Mouse (Mus musculus): ENCODE data around the gene Dab1.

The Dab1 gene

DNA sequence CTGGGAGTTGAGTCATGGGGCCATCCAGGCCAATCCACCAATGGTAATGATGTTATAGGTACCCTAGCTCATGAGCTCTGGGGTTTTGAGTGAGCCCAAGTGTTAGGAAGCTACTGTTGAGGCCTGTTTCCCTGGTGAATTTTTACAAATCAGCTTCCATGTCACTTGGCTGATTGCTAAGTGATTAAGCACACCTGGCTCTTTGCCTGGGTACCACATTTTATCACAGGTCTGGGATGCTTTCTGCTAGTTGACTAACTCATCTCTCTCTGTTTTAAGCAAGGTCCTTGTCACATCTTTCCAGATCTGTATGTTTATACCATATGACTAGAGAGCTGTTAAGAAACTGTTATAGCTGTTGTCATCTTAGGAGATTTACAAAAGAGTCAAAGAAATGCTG lies 1051.6 kb downstream of the Dab1 start:
- DNase-seq (ENCODE audit: low read depth) = no peak

DNA sequence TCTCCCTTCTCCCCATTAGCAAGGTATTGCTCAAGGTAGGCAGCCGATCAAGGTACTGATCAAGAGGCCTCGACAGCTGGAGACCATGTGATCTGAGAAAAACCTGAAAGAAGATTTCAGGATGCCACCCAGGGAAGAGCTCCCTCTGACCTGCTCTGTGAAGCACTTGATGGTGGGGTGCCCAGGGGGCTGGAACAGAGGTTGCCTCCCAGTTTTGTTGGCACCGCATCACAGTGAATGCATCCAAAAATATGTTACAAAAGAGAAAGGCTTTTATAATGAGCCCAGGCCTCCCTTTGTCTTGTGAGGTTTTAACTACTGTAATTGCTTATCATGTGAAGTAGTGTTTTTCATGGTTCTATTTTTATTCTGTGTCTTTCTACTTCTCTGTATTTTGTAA lies 1054.2 kb downstream of the Dab1 start:
- no peak for DNase-seq (ENCODE audit: low read depth)

DNA sequence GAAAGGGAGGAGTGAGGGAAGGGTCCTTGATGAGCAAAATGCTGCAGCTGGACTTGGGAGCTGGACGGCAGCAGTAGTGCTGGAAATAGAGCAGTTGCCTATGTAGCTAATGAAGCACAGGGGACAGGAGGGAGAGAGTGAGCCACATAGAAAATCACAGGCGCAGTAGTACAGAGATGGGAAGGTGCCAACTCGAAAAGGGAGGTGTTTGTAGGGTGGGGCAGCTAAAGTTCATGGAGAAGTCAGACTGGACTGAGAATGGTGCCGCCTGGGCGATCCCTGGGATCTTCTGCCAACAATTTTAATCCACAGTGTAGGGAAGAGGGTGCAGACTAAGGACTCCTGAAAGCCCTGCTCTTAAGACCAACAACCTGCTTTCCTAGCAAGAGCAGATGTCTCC lies 1055.5 kb downstream of the Dab1 start:
- no peak for DNase-seq (ENCODE audit: low read depth)

DNA sequence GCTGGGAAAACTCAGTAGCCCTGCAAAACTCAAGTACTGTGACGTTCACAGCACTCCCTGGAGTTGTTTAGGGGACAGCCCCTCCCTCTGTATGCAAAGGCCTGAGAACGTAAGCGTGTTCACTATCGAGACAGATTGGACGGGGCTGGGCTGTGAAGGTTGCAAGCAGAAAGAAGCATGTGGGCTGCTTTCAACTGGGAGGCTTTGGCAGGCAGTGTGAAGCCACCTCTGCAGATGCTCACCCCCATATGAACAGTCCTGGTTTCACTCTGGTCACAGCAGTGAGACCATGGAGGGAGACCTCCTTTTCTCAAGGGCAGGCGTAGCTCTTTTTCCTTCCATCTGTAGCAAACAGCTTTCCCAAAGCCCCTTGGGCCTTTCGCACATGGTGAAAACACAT lies 1059.1 kb downstream of the Dab1 start:
- no peak for DNase-seq (ENCODE audit: low read depth)

DNA sequence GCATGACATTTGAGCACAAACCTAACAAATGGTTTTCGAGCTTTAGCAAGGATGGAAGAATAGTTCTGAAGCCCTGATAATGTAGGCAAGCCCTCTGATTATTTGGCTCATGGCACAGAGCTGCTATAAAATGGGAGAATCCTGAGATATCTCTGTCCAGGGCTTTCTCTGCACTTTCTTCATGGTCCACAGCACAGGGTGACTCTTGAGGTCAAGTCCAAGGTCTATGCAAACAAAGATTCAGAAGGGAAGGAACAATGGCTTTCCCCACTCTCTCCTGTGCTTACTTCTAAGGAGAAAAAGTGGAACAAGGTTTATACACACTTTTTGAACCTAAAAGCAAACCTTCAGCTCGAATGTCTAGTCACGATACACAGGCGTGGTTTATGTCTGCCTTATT lies 1061.3 kb downstream of the Dab1 start:
- DNase-seq (ENCODE audit: low read depth) = no peak

DNA sequence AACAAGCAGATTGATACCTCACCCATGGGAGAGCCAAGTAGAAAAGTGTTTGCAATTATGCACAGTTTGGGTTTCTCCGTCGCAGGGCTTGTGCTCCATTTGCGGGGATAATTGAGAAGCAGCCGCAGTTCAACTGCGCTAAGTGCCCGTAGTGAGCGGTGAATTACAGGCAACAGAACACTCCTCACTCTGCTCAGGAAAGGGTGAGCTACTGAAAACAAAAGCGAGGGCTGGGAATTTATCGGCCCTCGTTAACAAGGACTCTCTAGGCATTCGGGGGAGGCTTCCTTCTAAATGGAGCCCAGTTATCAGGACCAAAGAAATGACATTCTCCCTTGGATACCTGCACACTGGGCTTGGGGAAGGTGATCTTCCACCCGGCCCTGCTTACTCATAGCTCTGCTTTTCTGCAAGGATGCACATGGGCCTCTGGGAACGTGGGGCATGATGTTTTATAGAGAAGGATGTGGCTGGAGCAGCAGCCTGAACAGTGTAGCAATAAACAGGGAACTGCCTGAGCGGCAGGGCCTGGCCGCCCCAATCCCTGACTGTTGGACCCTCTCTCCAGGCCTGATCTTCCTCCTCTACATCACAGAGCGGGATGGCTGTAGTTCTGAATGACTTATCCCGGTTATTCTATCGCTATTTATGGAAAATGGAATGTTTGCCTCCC lies 1067.1 kb downstream of the Dab1 start:
- no peak for DNase-seq (ENCODE audit: low read depth)

DNA sequence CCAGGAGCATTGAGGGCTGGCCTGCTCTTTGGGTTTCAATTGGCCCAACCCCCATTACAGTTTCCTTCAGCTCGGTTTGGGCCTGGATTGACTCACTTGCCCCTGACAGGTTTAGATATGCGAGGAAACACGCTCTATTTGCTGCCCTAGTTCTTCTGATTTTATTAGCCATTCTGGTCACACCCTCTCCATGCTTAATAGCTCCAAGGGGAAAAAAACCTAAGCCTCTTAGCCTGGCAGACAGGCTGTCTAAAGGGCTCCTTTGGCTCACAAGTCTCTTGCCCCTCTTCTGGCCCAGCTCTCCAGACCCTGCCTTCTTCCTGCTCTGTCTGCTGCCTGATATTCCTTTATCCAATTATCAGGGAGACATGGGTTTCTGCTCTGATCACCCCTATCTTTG lies 1069.9 kb downstream of the Dab1 start:
- DNase-seq (ENCODE audit: low read depth) = no peak

DNA sequence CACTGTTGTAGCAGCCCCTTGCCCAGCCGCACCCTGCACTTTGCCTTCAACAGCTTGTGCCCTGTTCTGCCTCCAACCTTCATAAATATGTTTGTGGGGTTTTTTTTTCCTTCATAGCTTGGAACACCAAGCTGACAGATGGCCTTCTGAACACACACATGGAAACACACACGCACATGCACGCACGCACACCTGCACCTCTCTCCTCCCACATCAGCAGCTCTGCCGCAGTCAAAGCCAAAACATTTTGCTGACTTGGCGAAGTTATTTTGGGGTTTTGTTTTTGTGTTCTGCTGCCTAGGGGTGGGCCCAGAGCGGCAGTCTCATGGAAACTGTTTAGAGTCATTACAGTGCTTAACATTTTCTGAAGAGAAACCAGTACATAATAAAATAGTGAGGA lies 1071.9 kb downstream of the Dab1 start:
- DNase-seq (ENCODE audit: low read depth) = no peak

DNA sequence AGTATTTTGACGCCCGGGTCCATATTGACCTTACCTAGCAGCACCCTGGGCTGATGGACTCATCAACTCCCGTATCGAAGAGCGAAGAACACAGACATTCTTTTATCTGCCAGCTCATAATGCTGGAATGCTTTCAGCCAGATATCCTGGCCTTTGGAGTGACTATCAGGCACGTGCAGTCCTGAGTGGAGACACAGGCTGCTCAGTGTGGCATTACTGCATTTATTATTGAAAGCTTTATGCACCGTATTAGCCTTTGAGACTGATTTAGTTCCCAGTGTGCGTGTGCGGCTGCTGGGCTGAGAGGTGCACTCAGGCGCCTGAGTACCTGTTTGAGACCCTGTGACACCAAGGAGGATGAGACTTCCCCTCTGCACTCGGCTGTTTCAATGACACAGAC lies 1075.0 kb downstream of the Dab1 start:
- DNase-seq (ENCODE audit: low read depth) = no peak

DNA sequence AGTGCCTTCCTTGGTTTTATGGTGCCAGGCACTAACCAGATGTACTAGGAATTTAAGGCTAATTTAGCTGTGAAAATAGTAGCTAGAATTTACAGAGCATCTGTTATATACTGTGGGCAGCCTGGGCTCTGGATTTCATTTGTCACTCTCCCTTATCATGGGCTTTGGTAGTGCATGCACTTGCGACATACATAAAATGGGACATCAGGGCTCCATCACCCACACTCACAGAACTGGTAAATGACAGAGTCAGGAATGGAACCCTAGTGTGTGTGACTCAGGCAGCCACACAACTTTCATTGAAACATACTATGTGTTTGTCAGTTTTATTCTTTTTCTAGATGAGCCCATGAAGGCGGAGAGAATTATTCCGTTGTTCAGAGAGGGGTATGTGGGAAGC lies 1077.4 kb downstream of the Dab1 start:
- DNase-seq (ENCODE audit: low read depth) = no peak

DNA sequence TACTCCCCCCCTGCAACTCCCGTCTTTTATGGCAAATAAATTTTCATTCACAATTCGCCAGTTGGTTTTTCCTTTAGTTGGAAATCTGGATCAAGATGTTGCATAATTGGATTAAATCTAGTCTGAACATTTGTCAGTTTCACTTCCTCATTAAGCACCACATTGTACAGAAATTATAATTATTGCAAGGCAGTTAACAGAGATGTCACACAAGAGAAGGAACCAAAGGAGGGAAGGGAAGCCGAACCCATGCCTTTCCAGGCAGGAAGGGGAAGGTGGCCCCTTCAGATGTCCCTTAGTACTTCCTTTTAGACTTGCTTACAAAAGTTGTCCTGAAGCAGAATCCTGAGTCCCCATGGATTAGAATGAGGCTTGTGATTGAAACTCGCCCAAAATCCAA lies 1078.5 kb downstream of the Dab1 start:
- no peak for DNase-seq (ENCODE audit: low read depth)

DNA sequence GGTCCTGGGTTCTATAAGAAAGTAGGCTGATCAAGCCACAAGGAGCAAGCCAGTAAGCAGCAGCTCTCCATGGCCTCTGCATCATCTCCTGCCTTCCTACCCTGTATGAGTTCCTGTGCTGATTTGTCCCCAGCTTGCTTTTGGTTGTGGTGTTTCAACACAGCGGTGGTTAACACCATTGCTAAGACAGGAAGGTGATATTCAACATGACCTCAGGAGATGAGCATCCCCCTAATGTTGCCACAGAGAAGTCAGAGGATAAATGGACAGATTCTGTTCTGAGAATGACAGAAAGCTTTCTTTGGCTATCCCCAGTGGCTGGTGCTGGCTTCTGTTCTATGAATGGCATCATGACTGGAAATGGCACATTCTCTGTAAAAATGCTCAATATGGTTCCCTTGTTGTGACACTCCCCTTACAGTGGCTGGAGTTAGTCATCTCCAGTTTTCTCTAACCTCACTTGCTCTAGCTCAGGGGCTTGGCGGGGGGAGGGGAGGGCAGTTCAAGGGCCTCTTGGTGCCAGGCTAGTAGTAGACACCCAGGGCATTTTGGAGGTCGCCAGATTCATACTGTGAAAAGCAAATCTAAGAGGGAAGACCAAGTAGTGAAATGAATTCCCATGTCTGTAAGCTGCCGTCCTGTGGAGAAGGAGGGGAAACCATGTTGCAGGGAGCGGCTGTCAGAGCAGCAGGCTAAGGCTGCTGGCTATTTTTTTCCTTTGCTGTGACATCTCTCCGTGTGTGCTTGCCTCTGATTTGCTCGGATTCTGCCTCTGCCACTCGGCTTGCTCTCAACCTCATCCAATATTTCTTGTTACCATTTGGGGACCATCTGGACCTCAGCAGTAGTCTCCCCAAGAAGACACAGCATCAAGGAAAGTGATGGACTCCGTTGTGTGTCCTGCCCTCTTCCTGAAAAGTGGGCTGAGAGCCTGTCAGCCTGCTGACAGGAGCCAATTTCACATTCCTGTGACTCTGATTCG lies 1086.8 kb downstream of the Dab1 start:
- no peak for DNase-seq (ENCODE audit: low read depth)

DNA sequence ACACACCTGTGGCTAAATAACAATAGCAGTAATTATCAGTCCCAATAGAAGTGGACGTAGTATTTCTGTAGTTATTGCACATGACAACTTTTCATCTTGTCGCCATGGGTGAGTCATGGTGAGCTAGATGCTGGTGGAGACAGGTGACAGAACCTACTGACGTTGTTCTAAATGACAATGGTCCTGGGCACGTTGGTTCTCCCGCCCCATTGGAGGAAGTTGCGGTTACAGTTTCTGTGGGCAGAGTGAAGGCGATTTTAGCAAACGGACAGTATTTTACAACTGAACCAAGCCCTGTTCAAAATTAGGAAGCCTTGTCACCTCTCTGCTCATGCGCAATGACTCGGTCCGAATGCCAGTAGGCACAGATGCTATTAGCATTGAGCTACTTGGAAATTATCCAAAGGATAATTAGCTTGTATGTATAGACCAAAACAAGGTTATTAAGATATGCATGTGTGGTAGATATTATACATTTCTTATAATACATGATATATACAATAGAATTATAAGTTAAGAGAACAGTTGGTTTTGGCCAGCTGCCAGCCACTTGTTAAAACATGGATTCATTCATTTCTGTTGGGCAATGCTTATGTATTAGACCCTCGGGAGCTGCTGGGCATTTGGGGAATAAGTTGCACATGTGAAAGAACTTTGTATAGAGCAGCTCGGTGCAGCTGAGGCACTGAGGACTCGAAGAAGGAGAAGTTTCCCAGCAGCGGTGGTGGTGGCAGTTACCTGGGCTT lies 1093.4 kb downstream of the Dab1 start:
- DNase-seq (ENCODE audit: low read depth) = peak; percentile 15

DNA sequence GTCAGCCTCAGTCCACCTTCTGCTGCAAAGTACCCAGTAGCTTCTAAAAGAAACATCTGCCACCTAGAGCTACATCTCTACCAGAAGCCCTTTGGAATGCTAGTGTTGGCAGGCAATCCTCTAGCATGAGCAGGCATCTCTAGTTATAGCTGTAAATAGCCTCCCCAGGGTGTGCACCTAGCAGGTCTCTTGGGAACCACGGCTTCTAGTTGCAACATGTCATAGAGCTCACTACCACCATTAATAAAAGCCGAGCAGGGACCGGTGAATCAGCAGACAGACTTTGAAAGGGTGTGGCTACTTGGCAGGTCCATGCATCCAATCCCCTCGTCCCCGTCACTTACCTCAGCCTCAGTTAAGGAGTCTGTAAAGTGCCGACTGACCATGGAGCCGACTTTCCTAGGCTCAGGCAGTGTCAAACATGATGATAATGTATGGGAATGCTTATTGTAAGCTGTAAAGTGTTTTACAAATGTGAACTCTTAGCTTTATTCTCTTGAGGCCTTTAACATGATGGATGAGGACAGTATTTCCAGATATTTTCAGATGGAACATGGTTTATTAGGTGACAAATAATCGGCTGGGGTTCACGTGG lies 1095.9 kb downstream of the Dab1 start:
- DNase-seq (ENCODE audit: low read depth) = no peak

DNA sequence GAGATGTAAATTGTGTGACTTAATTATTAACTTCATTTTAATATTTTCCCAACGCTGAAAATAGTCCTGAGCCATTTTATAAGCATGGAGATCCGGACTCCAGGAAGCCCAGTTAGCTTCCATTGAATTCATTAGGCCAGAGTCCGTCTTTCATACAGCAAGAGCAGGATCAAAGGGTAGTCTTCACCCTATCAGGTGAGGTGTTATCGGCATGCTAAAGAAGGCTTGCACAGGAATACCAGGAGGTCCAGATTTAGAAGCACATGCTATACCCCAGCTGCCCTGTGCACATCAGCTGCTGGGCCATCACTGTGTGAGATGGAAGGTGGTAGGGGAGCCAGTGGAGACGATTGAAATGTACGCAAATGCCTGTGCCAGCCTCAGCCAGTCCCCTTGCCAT lies 1096.7 kb downstream of the Dab1 start:
- DNase-seq (ENCODE audit: low read depth) = no peak

DNA sequence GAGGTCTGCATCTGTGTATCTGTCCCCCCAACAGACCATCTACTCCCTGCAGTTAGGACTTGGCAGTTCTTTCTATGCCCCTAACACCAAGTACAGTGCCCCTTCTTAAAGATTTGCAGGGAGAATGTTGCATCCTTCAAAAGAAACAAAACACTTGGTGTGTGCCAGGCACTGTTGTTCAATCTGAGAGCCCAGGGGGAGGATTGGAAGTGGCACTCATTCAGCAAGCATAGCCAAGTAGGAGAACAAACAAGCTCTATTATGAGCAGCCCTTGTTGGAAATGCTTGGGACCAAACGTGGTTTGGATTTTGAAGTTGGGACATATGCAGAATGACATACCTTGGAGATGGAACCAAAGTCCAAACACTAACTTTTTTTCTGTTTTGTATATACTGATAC lies 1097.3 kb downstream of the Dab1 start:
- no peak for DNase-seq (ENCODE audit: low read depth)

DNA sequence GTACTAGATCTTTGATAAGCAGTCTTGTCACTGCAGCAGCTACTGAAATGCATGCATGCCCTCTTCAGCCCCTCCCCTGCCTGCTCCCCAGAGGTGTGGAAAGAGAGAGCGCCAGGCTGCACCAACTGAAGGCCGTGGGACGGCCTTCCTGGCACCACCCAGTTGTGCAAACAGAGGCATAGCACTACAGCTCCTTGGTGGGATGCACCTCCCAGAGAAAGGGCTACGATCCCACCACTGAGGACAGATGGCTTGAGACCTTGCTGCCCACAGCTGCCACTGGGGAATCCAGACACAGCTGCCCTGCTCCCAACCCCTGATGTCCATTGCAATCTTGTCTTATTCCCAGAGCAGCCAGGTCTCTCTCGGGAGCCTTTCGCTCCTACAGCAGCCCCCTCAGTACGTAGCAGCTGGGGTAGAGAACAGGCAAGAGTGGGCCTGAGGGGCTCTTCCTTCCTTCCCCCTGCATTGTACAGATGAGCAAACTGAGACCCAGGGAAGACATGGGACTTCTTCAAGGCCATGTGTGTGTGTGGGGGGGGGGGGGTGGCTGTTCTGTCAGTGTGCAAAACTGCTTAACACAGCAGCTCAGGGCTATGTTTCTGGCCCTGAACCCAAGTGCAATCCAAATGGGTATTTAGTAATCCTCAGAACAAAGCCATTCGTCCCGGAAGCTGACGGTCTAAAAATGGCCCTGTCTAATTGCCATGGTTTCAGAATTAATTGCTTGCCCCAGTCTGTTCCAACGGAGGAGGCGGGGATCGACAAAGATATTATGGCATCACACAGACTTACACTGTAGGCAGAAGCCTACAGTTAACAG lies 1100.0 kb downstream of the Dab1 start:
- DNase-seq (ENCODE audit: low read depth) = no peak

DNA sequence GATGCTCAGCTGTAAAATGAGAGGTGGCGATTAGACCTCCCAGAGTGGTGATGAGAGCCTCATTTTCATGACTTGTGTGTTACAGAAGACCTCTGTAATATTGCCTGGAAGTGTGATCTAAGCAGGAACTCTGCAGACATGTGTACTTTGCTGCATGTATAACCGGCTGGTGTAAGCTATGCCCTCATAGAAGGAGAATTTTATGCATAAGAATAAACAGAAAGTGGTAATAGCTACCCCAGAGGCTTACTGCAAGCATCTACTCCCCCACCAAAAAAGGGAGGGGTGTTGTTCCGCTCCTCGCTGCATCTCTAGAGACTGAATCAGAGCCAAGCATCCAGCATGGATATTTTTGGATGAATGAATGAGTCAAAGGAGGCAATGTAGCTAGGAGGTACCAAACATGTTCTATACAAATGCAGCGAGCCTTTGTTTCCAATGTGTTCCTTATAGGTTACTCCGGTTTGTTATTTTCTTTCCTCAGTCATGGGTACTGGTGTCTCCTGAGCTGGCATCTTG lies 1104.4 kb downstream of the Dab1 start:
- DNase-seq (ENCODE audit: low read depth) = no peak

DNA sequence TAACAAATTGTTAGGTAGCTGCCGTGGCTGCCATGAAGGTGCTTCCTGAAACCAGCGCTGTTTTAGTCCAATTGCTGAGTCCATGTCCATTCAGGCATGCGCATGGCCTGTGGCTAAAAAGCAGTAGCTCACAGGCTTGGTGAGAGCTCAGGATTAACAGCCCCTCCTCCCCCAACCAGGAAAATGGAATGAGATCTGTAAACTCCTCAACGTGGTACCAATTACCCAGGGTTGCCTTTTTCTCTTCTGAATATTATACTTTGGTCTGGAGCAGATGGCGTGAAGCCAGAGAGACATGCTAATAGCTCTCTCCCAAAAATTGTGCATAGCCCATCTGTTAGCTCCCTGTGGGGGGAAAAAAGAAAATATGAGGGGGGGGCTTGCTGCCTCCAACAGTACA lies 1105.1 kb downstream of the Dab1 start:
- DNase-seq (ENCODE audit: low read depth) = no peak

DNA sequence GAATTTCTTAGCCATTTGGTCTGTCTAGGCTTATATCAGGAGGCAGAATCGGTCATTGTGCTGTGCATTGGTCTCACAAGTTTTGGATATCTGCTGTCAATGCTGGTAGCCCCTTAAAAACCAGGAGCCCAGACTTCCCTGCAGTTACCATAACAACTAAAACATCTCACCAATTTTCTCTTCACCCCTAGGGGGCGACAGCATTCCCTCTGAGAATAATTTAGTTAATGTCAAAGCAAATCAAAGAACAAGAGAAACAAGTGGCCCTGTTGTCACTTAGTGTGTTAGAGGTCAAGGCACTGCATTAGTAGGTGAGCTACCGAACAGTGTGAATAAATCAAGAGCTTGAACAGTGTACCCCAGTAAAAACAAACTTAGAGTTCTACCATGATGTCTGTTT lies 1106.5 kb downstream of the Dab1 start:
- DNase-seq (ENCODE audit: low read depth) = peak; percentile 24

DNA sequence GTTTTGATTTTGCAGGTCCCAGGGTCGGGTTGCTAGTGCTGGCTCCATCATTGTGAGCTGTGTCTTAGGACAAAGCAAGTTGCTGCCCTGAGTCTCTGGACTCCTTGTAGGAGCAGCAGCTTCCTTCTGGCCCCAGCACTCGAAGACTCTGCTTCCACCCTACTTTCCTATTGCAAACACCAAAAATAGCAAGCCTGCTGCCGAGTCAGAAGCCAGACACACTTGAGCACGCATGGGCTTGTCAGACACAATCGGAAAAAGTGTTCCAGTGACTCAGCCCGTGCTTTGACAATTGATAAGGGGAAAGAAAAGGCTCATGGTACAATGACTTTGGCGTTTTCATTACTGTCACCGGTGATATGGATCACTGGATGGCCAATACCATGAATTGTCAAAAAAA lies 1110.0 kb downstream of the Dab1 start:
- DNase-seq (ENCODE audit: low read depth) = no peak

Measured in NIH3T3 (cell line).